7 mouse cellular contexts compared by ENCODE assay signal in genomic region chr2:23067552-23068369, GRCm38 (mm10). TPM values are rescaled to one million over a fixed set of nuclear protein-coding genes. Genes with fewer than 3 reads are reported as not detected.
DNase-seq lines count a peak whose midpoint lies in the region; ATAC-seq lines count a peak whose summit lies in the region.

Gene Acbd5, plus strand, starts transcription at chr2:23068167.

- intact Hi-C loops in gastrocnemius, postnatal 36 days (cut with DNase I) = loop anchor here (1.0 to 10.0 kb wide), 3 partner anchors 27 to 171 kb away; partner anchors contain the start of genes Abi1, Mastl and Yme1l1
- intact Hi-C loops in left cerebral cortex, postnatal 25 days (cut with DNase I) = loop anchor here (1.0 to 5.0 kb wide), 4 partner anchors 27 to 173 kb away; partner anchors contain the start of genes Abi1, Mastl, Pdss1 and Yme1l1

- 2% methylated on average over 34 of the region's 34 CpGs for WGBS in intestine, embryonic 15.5 days
- WGBS in midbrain, embryonic 10.5 days = 3% methylated on average over 34 of the region's 34 CpGs

- ATAC-seq in intestine, embryonic 15.5 days = peak; percentile 97

- peak; percentile 97 for DNase-seq in adrenal gland, adult 2 months
- peak; percentile 89 for DNase-seq in embryo, embryonic 11.5 days (ENCODE audit: low read depth, low spot score)
- DNase-seq in gastrocnemius, postnatal 36 days = peak; percentile 85 to 93
- DNase-seq in left cerebral cortex, postnatal 25 days (ENCODE audit: low spot score in 2 of 2) = peak; percentile 95 to 99
- peak; percentile 94 for DNase-seq in midbrain, embryonic 10.5 days (ENCODE audit: low spot score)
- DNase-seq in right cerebral cortex, postnatal 4 days = peak; percentile 89

- H3K4me2 ChIP-seq in intestine, embryonic 15.5 days (replicated peaks) = peak within 1 kb of the TSS; percentile 98

- H3K36me3 ChIP-seq in intestine, embryonic 15.5 days = no peaks in the 10 kb centered on the region
- peaks cover 9% of the 10 kb centered on the region; the same call in 1 of the 2 replicates for H3K36me3 ChIP-seq in midbrain, embryonic 10.5 days

- peak within 1 kb of the TSS; percentile 78 for H3K9ac ChIP-seq in intestine, embryonic 15.5 days

- H3K4me1 ChIP-seq in intestine, embryonic 15.5 days (replicated peaks) = no peaks in the 10 kb centered on the region
- peaks cover 12% of the 10 kb centered on the region for H3K4me1 ChIP-seq in midbrain, embryonic 10.5 days

- peak within 1 kb of the TSS; percentile 69 for H3K4me3 ChIP-seq in intestine, embryonic 15.5 days (replicated peaks)
- H3K4me3 ChIP-seq in midbrain, embryonic 10.5 days = peak within 1 kb of the TSS; percentile 79

- H3K27ac ChIP-seq in intestine, embryonic 15.5 days = peak within 1 kb of the TSS; percentile 96
- H3K27ac ChIP-seq in midbrain, embryonic 10.5 days (replicated peaks) = peak within 1 kb of the TSS; percentile 91

- H3K9me3 ChIP-seq in intestine, embryonic 15.5 days = no peaks in the 10 kb centered on the region
- no peaks in the 10 kb centered on the region for H3K9me3 ChIP-seq in midbrain, embryonic 10.5 days (replicated peaks)

- no peaks in the 10 kb centered on the region for H3K27me3 ChIP-seq in intestine, embryonic 15.5 days (replicated peaks)
- no peaks in the 10 kb centered on the region for H3K27me3 ChIP-seq in midbrain, embryonic 10.5 days (ENCODE audit: low read depth, poor library complexity, severe bottlenecking)

RNA-seq across cellular contexts. Expression of gene Acbd5, which starts in this region (rescaled TPM):
- total RNA-seq in adrenal gland, adult 2 months (2021) = 10 to 100 TPM; 79.4 to 82.5 TPM
- polyA plus RNA-seq in adrenal gland, adult 2 months (2012; rRNA removed) = 9.4 and 12.1 TPM in 2 replicates
- 10 to 100 TPM; 22.1 to 24.2 TPM for total RNA-seq in gastrocnemius, postnatal 36 days (2021)
- polyA plus RNA-seq in intestine, embryonic 15.5 days (2015; fragmentation: Nextera tagmentation; extraction: Ambion mirVana) = 31.0 and 31.8 TPM in 2 replicates
- 10 to 100 TPM; 74.5 to 75.5 TPM for total RNA-seq in left cerebral cortex, postnatal 25 days (2021)
- polyA plus RNA-seq in midbrain, embryonic 10.5 days (2016; fragmentation: Nextera tagmentation; extraction: Ambion mirVana) = 29.6 and 41.3 TPM in 2 replicates

Comparison
In these comparisons a context has a peak if more than half of its experiments do, and no peak if none do; other contexts are left out.
1. Peak in every context shown above with its lines: DNase-seq, ATAC-seq, H3K4me3 ChIP-seq and H3K27ac ChIP-seq.